Mouse (Mus musculus): ENCODE measurements at regions not wholly inside any gene's neighbourhood (a gene's known extent, or its start where the extent isn't known, plus 50 kb on each side); places are given as distances from the start of the nearest gene placed in this dataset.

GRCm38 (mm10) chr10:96955036-96955775 lies 338.4 kb downstream of the Btg1 start:
- no peak for DNase-seq (ENCODE audit: low read depth, low spot score)

GRCm38 (mm10) chr10:96955776-96956448 lies 339.1 kb downstream of the Btg1 start:
- DNase-seq (ENCODE audit: low read depth, low spot score), result no peak

GRCm38 (mm10) chr10:96956449-96956834 lies 339.6 kb downstream of the Btg1 start:
- DNase-seq (ENCODE audit: low read depth, low spot score), result no peak

- DNase-seq (ENCODE audit: low read depth, low spot score), result no peak
These were observed 340.2 kb downstream of the Btg1 start for GRCm38 (mm10) chr10:96957019-96957418.

GRCm38 (mm10) chr10:96969825-96970224 lies 353.0 kb downstream of the Btg1 start:
- DNase-seq (ENCODE audit: low read depth, low spot score), result no peak

- no peak for DNase-seq (ENCODE audit: low read depth, low spot score)
These were observed 353.9 kb downstream of the Btg1 start for GRCm38 (mm10) chr10:96970737-96971136.

GRCm38 (mm10) chr10:96971810-96972209 lies 355.0 kb downstream of the Btg1 start:
- no peak for DNase-seq (ENCODE audit: low read depth, low spot score)

- DNase-seq (ENCODE audit: low read depth, low spot score), result no peak
These were observed 357.6 kb downstream of the Btg1 start for GRCm38 (mm10) chr10:96974326-96974977.

GRCm38 (mm10) chr10:96976691-96977090 lies 359.9 kb downstream of the Btg1 start:
- no peak for DNase-seq (ENCODE audit: low read depth, low spot score)

- no peak for DNase-seq (ENCODE audit: low read depth, low spot score)
These were observed 363.7 kb downstream of the Btg1 start for GRCm38 (mm10) chr10:96980494-96980831.

- no peak for DNase-seq (ENCODE audit: low read depth, low spot score)
These were observed 364.2 kb downstream of the Btg1 start for GRCm38 (mm10) chr10:96980832-96981515.

- no peak for DNase-seq (ENCODE audit: low read depth, low spot score)
These were observed 364.7 kb downstream of the Btg1 start for GRCm38 (mm10) chr10:96981516-96981869.

- no peak for DNase-seq (ENCODE audit: low read depth, low spot score)
These were observed 384.1 kb downstream of the Btg1 start for GRCm38 (mm10) chr10:97000871-97001270.

GRCm38 (mm10) chr10:97008873-97009272 lies 392.1 kb downstream of the Btg1 start:
- no peak for DNase-seq (ENCODE audit: low read depth, low spot score)

- no peak for DNase-seq (ENCODE audit: low read depth, low spot score)
These were observed 393.1 kb downstream of the Btg1 start for GRCm38 (mm10) chr10:97009859-97010258.

GRCm38 (mm10) chr10:97018641-97019040 lies 401.8 kb downstream of the Btg1 start:
- DNase-seq (ENCODE audit: low read depth, low spot score), result no peak

- DNase-seq (ENCODE audit: low read depth, low spot score), result no peak
These were observed 412.0 kb downstream of the Btg1 start for GRCm38 (mm10) chr10:97028776-97029175.

- no peak for DNase-seq (ENCODE audit: low read depth, low spot score)
These were observed 414.2 kb downstream of the Btg1 start for GRCm38 (mm10) chr10:97030996-97031395.

- DNase-seq (ENCODE audit: low read depth, low spot score), result no peak
These were observed 418.6 kb downstream of the Btg1 start for GRCm38 (mm10) chr10:97035371-97035786.

GRCm38 (mm10) chr10:97038025-97038424 lies 421.2 kb downstream of the Btg1 start:
- no peak for DNase-seq (ENCODE audit: low read depth, low spot score)

- no peak for DNase-seq (ENCODE audit: low read depth, low spot score)
These were observed 430.8 kb downstream of the Btg1 start for GRCm38 (mm10) chr10:97047566-97047965.

GRCm38 (mm10) chr10:97047996-97048395 lies 431.2 kb downstream of the Btg1 start:
- no peak for DNase-seq (ENCODE audit: low read depth, low spot score)
